Mouse (Mus musculus) brain, embryonic 14.5 days (tissue): Measurements from ENCODE around the gene Lgr4.

Source experiments
- CTCF ChIP-seq: fragments of 200-500 bp; IDR thresholded peaks from 2 replicates; pipeline ENCODE4 v1.5.1; 2012; ENCODE audit warnings: inconsistent platforms, mild to moderate bottlenecking, moderate library complexity, borderline replicate concordance; ENCODE audit not compliant: insufficient read depth, insufficient read length; ENCODE audit errors: extremely low read depth
- POLR2A ChIP-seq: fragments of 200-500 bp; IDR thresholded peaks from 2 replicates; pipeline ENCODE4 v1.6.1; 2012; ENCODE audit warnings: mild to moderate bottlenecking, inconsistent platforms, borderline replicate concordance; ENCODE audit not compliant: poor library complexity, insufficient read depth, insufficient read length, severe bottlenecking; ENCODE audit errors: extremely low read depth

DNA sequence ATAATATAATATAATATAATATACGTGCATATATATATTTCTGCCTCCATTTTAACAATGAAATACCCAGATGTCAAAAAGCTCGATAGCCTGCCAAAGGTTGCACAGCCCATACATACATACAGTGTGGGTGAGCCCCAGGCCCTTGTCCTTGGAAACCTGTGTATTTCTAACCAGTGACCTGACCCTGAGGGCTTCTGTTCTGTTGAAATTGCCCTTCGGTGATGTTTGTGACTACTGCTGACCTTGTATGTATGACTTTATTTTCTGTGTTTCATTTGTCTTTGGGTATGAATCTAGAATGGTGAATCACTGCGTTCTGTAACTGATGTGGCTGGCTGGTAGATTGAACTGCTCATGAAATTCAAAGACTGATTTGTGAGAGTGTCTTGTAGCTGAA is 49.4 kb downstream of the Lgr4 start:
- no peak for TF ChIP-seq CTCF
- TF ChIP-seq POLR2A, result no peak
